Mouse (Mus musculus): ENCODE data around the gene Tmcc3. TPM values are rescaled to one million over a fixed set of nuclear protein-coding genes. Genes with fewer than 3 reads are reported as not detected.

Tmcc3 gene
- total and polyA plus RNA-seq, 3 experiments, result 11.3 to 30.1 (median 23.1) TPM

- Histone ChIP-seq H3K27me3 (replicated peaks) (no peaks in the 10 kb centered on the region), H3K9ac (ENCODE audit: insufficient read depth, low read depth) (no peak overlapping the region), H3K4me3 (replicated peaks in 1 of 3; ENCODE audit: low read depth in 2 of 3, low read length in 2 of 3, poor library complexity in 1 of 3) (no peak overlapping the region), H3K79me2 (replicated peaks; ENCODE audit: control insufficient read depth, extremely low read depth, insufficient read depth, poor library complexity, severe bottlenecking) (no peaks in the 10 kb centered on the region; the same call in 1 of the 2 replicates), H3K4me1 (ENCODE audit: control insufficient read depth in 1 of 2, insufficient read depth in 2 of 2) (peaks cover 19 to 58% of the 10 kb centered on the region in 2 experiments), H3K27ac (ENCODE audit: insufficient read depth, low read depth) (no peak overlapping the region), H3K9me3 (replicated peaks; ENCODE audit: low read length) (no peaks in the 10 kb centered on the region), H3K36me3 (replicated peaks in 1 of 2; ENCODE audit: control insufficient read depth in 1 of 2, insufficient read depth in 1 of 2, low read length in 1 of 2) (no peaks in the 10 kb centered on the region), H3K4me2 (ENCODE audit: insufficient read depth, low read depth, poor library complexity, severe bottlenecking) (no peak overlapping the region)
- dilution Hi-C loops (cut with MboI; ENCODE audit: extremely low pct_ligation_motif_present, extremely low pct_unique_long_range_greater_than_20kb, low sequenced_read_pairs) (no loop called here), in situ Hi-C loops (cut with MboI; ENCODE audit: low pct_ligation_motif_present, low pct_unique_long_range_greater_than_20kb, low sequenced_read_pairs) (no loop called here)
- TF ChIP-seq IRF4 (IDR thresholded peaks at IDR 0.05; ENCODE audit: low read depth, low read length) (peak; percentile 70), TCF12 (IDR thresholded peaks at IDR 0.05; ENCODE audit: low read depth, low read length) (no peak), JUN (IDR thresholded peaks at IDR 0.05; ENCODE audit: insufficient read depth, low read depth, low read length) (no peak), POLR2A (IDR thresholded peaks at IDR 0.05; ENCODE audit: low read depth, low read length) (no peak), ETS1 (conservative IDR thresholded peaks at IDR 0.05; ENCODE audit: low read depth, low read length) (peak; percentile 73), RAD21 (IDR thresholded peaks at IDR 0.05; ENCODE audit: low read depth, low read length) (peak; percentile 5), USF2 (conservative IDR thresholded peaks at IDR 0.05; ENCODE audit: low read depth, low read length) (no peak), ZNF384 (IDR thresholded peaks at IDR 0.05; ENCODE audit: low read depth, low read length) (no peak), E2F4 (IDR thresholded peaks at IDR 0.05; ENCODE audit: insufficient replicate concordance, low read depth, low read length) (no peak), MAZ (IDR thresholded peaks at IDR 0.05; ENCODE audit: low read depth, low read length) (no peak), SMC3 (IDR thresholded peaks at IDR 0.05; ENCODE audit: low read depth, low read length) (no peak), GABPA (IDR thresholded peaks at IDR 0.05; ENCODE audit: insufficient replicate concordance, low read depth, low read length) (no peak), UBTF (IDR thresholded peaks at IDR 0.05; ENCODE audit: low read depth, low read length) (no peak), SIN3A (IDR thresholded peaks at IDR 0.05; ENCODE audit: low read length) (no peak), BHLHE40 (IDR thresholded peaks at IDR 0.05; ENCODE audit: low read depth, low read length) (peak; percentile 96), NRF1 (IDR thresholded peaks at IDR 0.05; ENCODE audit: low read depth, low read length) (no peak), MAFK (IDR thresholded peaks at IDR 0.05; ENCODE audit: insufficient replicate concordance, low read length) (no peak), MAX (IDR thresholded peaks at IDR 0.05; ENCODE audit: low read length) (peak; percentile 74), PAX5 (IDR thresholded peaks at IDR 0.05; ENCODE audit: low read length) (no peak), ZKSCAN1 (IDR thresholded peaks at IDR 0.05; ENCODE audit: borderline replicate concordance, low read depth, low read length) (no peak), KAT2A (IDR thresholded peaks at IDR 0.05; ENCODE audit: insufficient replicate concordance, low read length) (no peak), MEF2A (IDR thresholded peaks at IDR 0.05; ENCODE audit: borderline replicate concordance, low read depth, low read length) (no peak), CTCF (conservative IDR thresholded peaks at IDR 0.05 in 1 of 2, IDR thresholded peaks at IDR 0.05 in 1 of 2; ENCODE audit: low read depth in 2 of 2, low read length in 2 of 2) (no peak; a peak in 1 of 4 replicates), ZC3H11A (IDR thresholded peaks at IDR 0.05; ENCODE audit: low read depth, low read length) (no peak), RCOR1 (conservative IDR thresholded peaks at IDR 0.05; ENCODE audit: low read depth, low read length) (no peak), HCFC1 (IDR thresholded peaks at IDR 0.05; ENCODE audit: low read depth, low read length) (no peak), POLR2AphosphoS2 (IDR thresholded peaks at IDR 0.05; ENCODE audit: low read depth, low read length) (no peak), JUND (conservative IDR thresholded peaks at IDR 0.05; ENCODE audit: low read depth, low read length) (no peak), MXI1 (IDR thresholded peaks at IDR 0.05; ENCODE audit: low read depth, low read length) (no peak), EP300 (IDR thresholded peaks at IDR 0.05; ENCODE audit: low read length) (peak; percentile 61), ZMIZ1 (IDR thresholded peaks at IDR 0.05; ENCODE audit: low read depth, low read length) (no peak), USF1 (IDR thresholded peaks at IDR 0.05; ENCODE audit: low read depth, low read length) (no peak), TBP (conservative IDR thresholded peaks at IDR 0.05; ENCODE audit: low read depth, low read length) (no peak), ELF1 (IDR thresholded peaks at IDR 0.05; ENCODE audit: low read depth, low read length) (peak; percentile 54), CHD2 (IDR thresholded peaks at IDR 0.05; ENCODE audit: low read length) (0 out of 2 replicates have a peak, but pooled peaks have one; percentile 17), MYC (IDR thresholded peaks at IDR 0.05; ENCODE audit: low read depth, low read length) (peak; percentile 79; the same call in 1 of the 2 replicates), NELFE (IDR thresholded peaks at IDR 0.05; ENCODE audit: low read depth, low read length) (no peak), CHD1 (IDR thresholded peaks at IDR 0.05; ENCODE audit: low read depth, low read length) (no peak)
- peak; percentile 80 for DNase-seq (ENCODE audit: extremely low read depth)
These were observed 21.6 kb downstream of the Tmcc3 start for GRCm38 (mm10) chr10:94333328-94333727.
